Mouse (Mus musculus) kidney, adult 2 months (tissue): ENCODE measurements at regions not wholly inside any gene's neighbourhood (a gene's known extent, or its start where the extent isn't known, plus 50 kb on each side); places are given as distances from the start of the nearest gene placed in this dataset.

Experiments used
- CTCF ChIP-seq: fragments of 200-500 bp; conservative IDR thresholded peaks from 2 replicates; pipeline ENCODE4 v1.5.1; 2011; ENCODE audit warnings: low read depth, mild to moderate bottlenecking, control low read depth, low read length, moderate library complexity, mixed read lengths; ENCODE audit not compliant: insufficient read depth, insufficient read length
- POLR2A ChIP-seq: fragments of 200-500 bp; IDR thresholded peaks from one replicate; pipeline ENCODE4 v1.6.1; 2011; ENCODE audit warnings: low read depth, low read length, control low read depth

- no peak for TF ChIP-seq CTCF
- TF ChIP-seq POLR2A, result no peak
These were observed 448.0 kb upstream of the Mef2c start for GRCm38 (mm10) chr13:83055865-83056264.
